Mouse (Mus musculus): ENCODE measurements around the gene Cdh4.

GRCm38 (mm10) chr2:179753811-179754210 is 311.6 kb downstream of the Cdh4 start:
- TF ChIP-seq CTCF (IDR thresholded peaks at IDR 0.05; ENCODE audit: low read depth) (no peak), EP300 (IDR thresholded peaks at IDR 0.05; ENCODE audit: low read depth) (no peak)

Data from heart, postnatal 0 days (tissue).